Mouse (Mus musculus) forebrain, embryonic 14.5 days (tissue): Measurements from ENCODE around the gene Sema4d. TPM values are rescaled to one million over a fixed set of nuclear protein-coding genes. Genes with fewer than 3 reads are reported as not detected.

Experiments used
- ATAC-seq: fragments of 200-750 bp; cut with Nextera tagmentation; 2 replicates; pipeline ENCODE4 v1.8.0; 2017; ENCODE audit warnings: mild to moderate bottlenecking, moderate library complexity
- DNase-seq: peaks from one replicate; pipeline ENCODE4 v3.0.0-alpha.2; 2015; ENCODE audit warnings: low spot score
- H3K27ac ChIP-seq: fragments of 300-500 bp; sonication (generic); 2 replicates; pipeline ENCODE4 v1.5.1; 2014; ENCODE audit warnings: low read depth, mild to moderate bottlenecking, control low read depth, low read length, moderate library complexity
- H3K27me3 ChIP-seq: fragments of 300-500 bp; sonication (generic); replicated peaks from 2 replicates; pipeline ENCODE4 v1.6.1; 2014; ENCODE audit warnings: low read length, control low read depth, mixed read lengths; ENCODE audit not compliant: control insufficient read depth, insufficient read depth
- H3K36me3 ChIP-seq: fragments of 300-500 bp; sonication (generic); 2 replicates; pipeline ENCODE4 v1.6.1; 2014; ENCODE audit warnings: low read length, control low read depth; ENCODE audit not compliant: control insufficient read depth, insufficient read depth
- H3K4me1 ChIP-seq: fragments of 300-500 bp; sonication (generic); 2 replicates; pipeline ENCODE4 v1.6.1; 2014; ENCODE audit warnings: antibody characterized with exemption, low read length, control low read depth; ENCODE audit not compliant: control insufficient read depth, insufficient read depth
- H3K4me2 ChIP-seq: fragments of 300-500 bp; sonication (generic); 2 replicates; pipeline ENCODE4 v1.6.1; 2014; ENCODE audit warnings: mild to moderate bottlenecking, control low read depth, low read length
- H3K4me3 ChIP-seq: fragments of 300-500 bp; sonication (generic); 2 replicates; pipeline ENCODE4 v1.5.1; 2014; ENCODE audit warnings: low read depth, low read length, control low read depth
- H3K9ac ChIP-seq: fragments of 300-500 bp; sonication (generic); 2 replicates; pipeline ENCODE4 v1.6.1; 2014; ENCODE audit warnings: mild to moderate bottlenecking, low read length, control low read depth, moderate library complexity
- H3K9me3 ChIP-seq: fragments of 300-500 bp; sonication (generic); replicated peaks from 2 replicates; pipeline ENCODE4 v1.6.1; 2016; ENCODE audit warnings: low read length, control low read depth, mixed read lengths; ENCODE audit not compliant: control insufficient read depth
- WGBS: fragments of 180-500 bp; shearing (Covaris S2); extraction: QIAGEN DNeasy Blood & Tissue Kit; methylation state at CpG from one replicate; pipeline ENCODE4 v1.1.7; 2014; 5-methylcytosine and 5-hydroxymethylcytosine counted together
- polyA plus RNA-seq: library from polyadenylated mRNA; unstranded; fragments of >200 nt; fragmentation: Nextera tagmentation; extraction: Ambion mirVana; gene quantifications from 2 replicates; pipeline ENCODE4 v1.2.1, GENCODE M21; 2014

Gene Sema4d
- polyA plus RNA-seq, 1 experiment from 2014 or later, result 12.7 TPM

- H3K4me1 ChIP-seq, result peaks cover 2% of the 10 kb centered on the region; the same call in 1 of the 2 replicates
- no peaks in the 10 kb centered on the region for H3K27me3 ChIP-seq
- DNase-seq (no peak), ATAC-seq (no peak)
- H3K9me3 ChIP-seq, result no peaks in the 10 kb centered on the region
- no peak overlapping the region for H3K4me2 ChIP-seq
- no peak overlapping the region for H3K9ac ChIP-seq
- H3K36me3 ChIP-seq, result no peaks in the 10 kb centered on the region
- 77% methylated on average over 3 of the region's 3 CpGs for WGBS
- H3K27ac ChIP-seq, result no peak overlapping the region
- no peak overlapping the region for H3K4me3 ChIP-seq
Observed at GRCm38 (mm10) chr13:51818944-51819326, 25.4 kb upstream of the Sema4d start.

- Histone ChIP-seq H3K27ac (no peak overlapping the region), H3K9me3 (no peaks in the 10 kb centered on the region), H3K4me3 (no peak overlapping the region), H3K27me3 (no peaks in the 10 kb centered on the region), H3K4me1 (peaks cover 8% of the 10 kb centered on the region), H3K9ac (no peak overlapping the region), H3K4me2 (no peak overlapping the region), H3K36me3 (no peaks in the 10 kb centered on the region)
- ATAC-seq (no peak), DNase-seq (no peak)
- WGBS, result 88% methylated on average over 6 of the region's 6 CpGs
Observed at GRCm38 (mm10) chr13:51818170-51818943, 24.8 kb upstream of the Sema4d start.

GRCm38 (mm10) chr13:51816559-51817041 is 23.1 kb upstream of the Sema4d start:
- Histone ChIP-seq H3K36me3 (no peaks in the 10 kb centered on the region), H3K27ac (peak overlapping the region; percentile 74), H3K4me3 (no peak overlapping the region), H3K4me1 (peaks cover 9% of the 10 kb centered on the region), H3K9ac (no peak overlapping the region), H3K4me2 (no peak overlapping the region), H3K27me3 (no peaks in the 10 kb centered on the region), H3K9me3 (no peaks in the 10 kb centered on the region)
- DNase-seq, result peak; percentile 87
- 57% methylated on average over 5 of the region's 5 CpGs for WGBS
- peak; percentile 84 for ATAC-seq

GRCm38 (mm10) chr13:51815865-51816504 is 22.4 kb upstream of the Sema4d start:
- DNase-seq (no peak), ATAC-seq (peak; percentile 4; the same call in 1 of the 2 replicates)
- Histone ChIP-seq H3K4me2 (no peak overlapping the region), H3K27ac (peak overlapping the region; percentile 74), H3K9me3 (no peaks in the 10 kb centered on the region), H3K36me3 (no peaks in the 10 kb centered on the region), H3K27me3 (no peaks in the 10 kb centered on the region), H3K9ac (no peak overlapping the region), H3K4me3 (no peak overlapping the region), H3K4me1 (peaks cover 9% of the 10 kb centered on the region)
- 84% methylated on average over 9 of the region's 9 CpGs for WGBS

- Histone ChIP-seq H3K36me3 (no peaks in the 10 kb centered on the region), H3K4me3 (no peak overlapping the region), H3K27me3 (no peaks in the 10 kb centered on the region), H3K9ac (no peak overlapping the region), H3K4me1 (peaks cover 9% of the 10 kb centered on the region), H3K27ac (no peak overlapping the region), H3K4me2 (no peak overlapping the region), H3K9me3 (no peaks in the 10 kb centered on the region)
- ATAC-seq (no peak), DNase-seq (no peak)
- 98% methylated on average over 6 of the region's 6 CpGs for WGBS
Observed at GRCm38 (mm10) chr13:51814646-51815045, 21.1 kb upstream of the Sema4d start.

- DNase-seq (peak; percentile 80), ATAC-seq (peak; percentile 37; the same call in 1 of the 2 replicates)
- 59% methylated on average over 10 of the region's 10 CpGs for WGBS
- H3K36me3 ChIP-seq, result no peaks in the 10 kb centered on the region
- no peak overlapping the region for H3K4me3 ChIP-seq
- no peak overlapping the region for H3K9ac ChIP-seq
- H3K27ac ChIP-seq, result peak overlapping the region; percentile 49; the same call in 1 of the 2 replicates
- H3K9me3 ChIP-seq, result no peaks in the 10 kb centered on the region
- no peaks in the 10 kb centered on the region for H3K27me3 ChIP-seq
- H3K4me2 ChIP-seq, result no peak overlapping the region
- H3K4me1 ChIP-seq, result peaks cover 9% of the 10 kb centered on the region
Observed at GRCm38 (mm10) chr13:51813621-51814615, 20.4 kb upstream of the Sema4d start.

GRCm38 (mm10) chr13:51808141-51808540 is 14.6 kb upstream of the Sema4d start:
- peak; percentile 61 for DNase-seq
- H3K4me3 ChIP-seq, result no peak overlapping the region
- WGBS, result 29% methylated on average over 12 of the region's 12 CpGs
- no peak overlapping the region for H3K27ac ChIP-seq
- H3K9ac ChIP-seq, result no peak overlapping the region
- H3K4me1 ChIP-seq, result peaks cover 11% of the 10 kb centered on the region; the same call in 1 of the 2 replicates
- no peaks in the 10 kb centered on the region for H3K27me3 ChIP-seq
- H3K36me3 ChIP-seq, result no peaks in the 10 kb centered on the region
- H3K4me2 ChIP-seq, result no peak overlapping the region
- H3K9me3 ChIP-seq, result no peaks in the 10 kb centered on the region
- peak; percentile 36; the same call in 1 of the 2 replicates for ATAC-seq

GRCm38 (mm10) chr13:51806220-51806619 is 12.7 kb upstream of the Sema4d start:
- H3K4me2 ChIP-seq, result no peak overlapping the region
- H3K36me3 ChIP-seq, result no peaks in the 10 kb centered on the region
- WGBS, result 75% methylated on average over 15 of the region's 15 CpGs
- no peaks in the 10 kb centered on the region for H3K9me3 ChIP-seq
- no peak overlapping the region for H3K4me3 ChIP-seq
- no peak overlapping the region for H3K9ac ChIP-seq
- ATAC-seq (peak; percentile 48; the same call in 1 of the 2 replicates), DNase-seq (peak; percentile 61)
- peaks cover 11% of the 10 kb centered on the region; the same call in 1 of the 2 replicates for H3K4me1 ChIP-seq
- H3K27ac ChIP-seq, result peak overlapping the region; percentile 89
- no peaks in the 10 kb centered on the region for H3K27me3 ChIP-seq
